Mouse (Mus musculus): ENCODE data around the gene Tor1aip1. TPM values are rescaled to one million over a fixed set of nuclear protein-coding genes. Genes with fewer than 3 reads are reported as not detected.
"Not testable (repeated sequence)": the region's sequence is repeated elsewhere in the genome, so short reads cannot be mapped to it uniquely, and the experiment has no call there.

Gene Tor1aip1
- polyA plus RNA-seq, 1 experiment from 2014 or later: 152 TPM

DNA sequence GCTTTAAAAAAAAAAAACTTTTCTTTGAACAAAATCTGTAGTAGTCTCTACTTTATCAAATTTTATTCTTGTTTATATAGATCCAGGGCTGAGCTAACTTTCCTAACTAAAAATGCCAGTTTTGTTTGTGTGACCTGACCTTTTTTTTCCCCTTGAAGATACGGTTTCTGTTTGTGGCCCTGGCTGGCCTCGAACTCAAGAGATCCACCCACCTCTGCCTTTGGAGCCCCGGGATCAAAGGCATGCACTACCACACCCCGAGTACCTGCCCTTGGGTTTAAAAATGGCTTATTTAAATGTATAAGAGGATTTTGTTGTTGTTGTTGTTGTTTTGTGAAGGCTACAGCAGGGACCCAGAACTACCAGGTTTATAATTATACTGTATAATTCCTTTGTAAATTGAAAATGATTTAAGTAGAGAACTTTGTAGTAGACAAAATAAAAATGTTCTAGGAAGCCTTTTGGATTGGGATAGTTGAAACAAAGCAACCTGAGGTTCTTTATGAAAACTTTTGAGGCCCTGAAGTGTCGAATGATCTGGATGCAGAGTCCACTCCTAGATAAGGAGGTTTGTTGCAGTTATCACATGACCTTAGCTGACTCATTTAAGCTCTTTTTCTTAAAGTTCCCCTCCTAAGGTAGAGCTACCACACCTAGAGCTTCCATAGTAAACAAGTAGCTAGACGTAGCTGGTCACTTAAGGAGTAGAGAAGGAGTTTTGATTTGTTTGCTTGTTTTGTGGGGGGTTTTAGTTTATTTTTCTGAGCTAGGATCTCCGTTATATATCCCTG is 5.4 kb upstream of the Tor1aip1 start:
- H3K4me3 ChIP-seq (ENCODE audit: inconsistent target): peak overlapping the region; percentile 85
- H3K27ac ChIP-seq: peak overlapping the region; percentile 68
- peaks cover 91% of the 10 kb centered on the region for H3K79me2 ChIP-seq (ENCODE audit: inconsistent target)
- 38% methylated on average over 7 of the region's 7 CpGs for WGBS (ENCODE audit: missing documents)
- H3K36me3 ChIP-seq (ENCODE audit: inconsistent target): peaks cover 30% of the 10 kb centered on the region; the same call in 1 of the 2 replicates

DNA sequence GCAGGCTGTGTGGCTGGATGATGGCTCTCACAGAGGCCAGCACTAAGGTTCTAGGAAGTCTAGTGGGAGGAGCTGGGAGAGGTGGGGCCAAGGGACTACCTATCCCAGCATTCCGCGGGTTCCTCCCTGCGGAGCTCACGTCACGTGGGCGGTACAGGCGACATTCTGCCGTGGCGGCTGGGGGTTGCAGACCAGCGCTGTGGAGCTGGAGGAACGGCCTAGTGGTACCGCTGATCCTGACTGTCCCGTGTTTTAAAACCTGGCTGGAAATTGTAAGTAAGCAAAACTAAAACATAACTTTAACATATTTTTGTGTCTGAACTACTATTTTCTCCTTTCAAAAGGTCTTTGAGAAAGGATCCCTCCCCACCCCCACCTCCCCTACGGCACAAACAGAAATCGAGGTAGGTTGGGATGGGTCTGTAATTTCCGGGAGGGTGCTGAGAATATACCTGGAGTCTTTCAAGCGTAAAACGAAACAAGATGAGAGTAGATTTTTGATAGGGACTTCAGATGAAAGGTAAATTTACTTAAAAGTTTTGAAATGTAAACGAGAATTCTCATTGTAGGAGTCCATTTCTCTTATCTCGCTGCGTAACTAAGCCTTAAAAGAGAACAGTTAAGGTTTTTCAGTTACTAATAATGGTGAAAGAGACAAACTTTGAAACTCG is 4.6 kb upstream of the Tor1aip1 start:
- H3K36me3 ChIP-seq (ENCODE audit: inconsistent target): peaks cover 27% of the 10 kb centered on the region; the same call in 1 of the 2 replicates
- 2% methylated on average over 22 of the region's 22 CpGs for WGBS (ENCODE audit: missing documents)

DNA sequence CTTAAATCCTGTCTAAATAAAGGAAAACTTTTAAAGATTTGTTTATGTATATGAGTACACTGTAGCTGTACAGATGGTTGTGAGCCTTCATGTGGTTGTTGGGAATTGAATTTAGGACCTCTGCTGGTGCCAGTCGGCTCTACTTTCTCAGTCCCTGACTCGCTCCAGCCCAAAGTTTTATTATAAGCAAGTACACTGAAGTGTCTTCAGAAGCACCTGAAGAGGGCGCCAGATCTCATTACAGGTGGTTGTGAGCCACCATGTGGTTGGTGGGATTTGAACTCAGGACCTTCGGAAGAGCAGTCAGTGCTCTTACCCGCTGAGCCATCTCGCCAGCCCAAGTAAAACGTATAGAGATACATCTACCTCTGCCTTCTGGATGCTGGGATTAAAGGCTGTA is 3.7 kb upstream of the Tor1aip1 start:
- H3K4me3 ChIP-seq (ENCODE audit: inconsistent target): not testable (repeated sequence)
- H3K27ac ChIP-seq: peak overlapping the region; percentile 68; the same call in 1 of the 2 replicates
- WGBS (ENCODE audit: missing documents): 88% methylated on average over 7 of the region's 7 CpGs
- H3K36me3 ChIP-seq (ENCODE audit: inconsistent target): peaks cover 18% of the 10 kb centered on the region; the same call in 1 of the 2 replicates
- H3K79me2 ChIP-seq (ENCODE audit: inconsistent target): peaks cover 76% of the 10 kb centered on the region

More for the DNA sequence above, 4.6 kb upstream of the Tor1aip1 start:
- H3K27ac ChIP-seq: peak overlapping the region; percentile 68
- peak overlapping the region; percentile 85 for H3K4me3 ChIP-seq (ENCODE audit: inconsistent target)
- H3K79me2 ChIP-seq (ENCODE audit: inconsistent target): peaks cover 83% of the 10 kb centered on the region

GRCm38 (mm10) chr1:156037144-156037583 is 884 bp upstream of the Tor1aip1 start:
- Histone ChIP-seq H3K79me2 (ENCODE audit: inconsistent target) (peaks cover 76% of the 10 kb centered on the region), H3K4me3 (ENCODE audit: inconsistent target) (peak overlapping the region; percentile 72), H3K36me3 (ENCODE audit: inconsistent target) (peaks cover 17% of the 10 kb centered on the region; the same call in 1 of the 2 replicates), H3K27ac (peak overlapping the region; percentile 97)
- 0% methylated on average over 5 of the region's 5 CpGs for WGBS (ENCODE audit: missing documents)

DNA sequence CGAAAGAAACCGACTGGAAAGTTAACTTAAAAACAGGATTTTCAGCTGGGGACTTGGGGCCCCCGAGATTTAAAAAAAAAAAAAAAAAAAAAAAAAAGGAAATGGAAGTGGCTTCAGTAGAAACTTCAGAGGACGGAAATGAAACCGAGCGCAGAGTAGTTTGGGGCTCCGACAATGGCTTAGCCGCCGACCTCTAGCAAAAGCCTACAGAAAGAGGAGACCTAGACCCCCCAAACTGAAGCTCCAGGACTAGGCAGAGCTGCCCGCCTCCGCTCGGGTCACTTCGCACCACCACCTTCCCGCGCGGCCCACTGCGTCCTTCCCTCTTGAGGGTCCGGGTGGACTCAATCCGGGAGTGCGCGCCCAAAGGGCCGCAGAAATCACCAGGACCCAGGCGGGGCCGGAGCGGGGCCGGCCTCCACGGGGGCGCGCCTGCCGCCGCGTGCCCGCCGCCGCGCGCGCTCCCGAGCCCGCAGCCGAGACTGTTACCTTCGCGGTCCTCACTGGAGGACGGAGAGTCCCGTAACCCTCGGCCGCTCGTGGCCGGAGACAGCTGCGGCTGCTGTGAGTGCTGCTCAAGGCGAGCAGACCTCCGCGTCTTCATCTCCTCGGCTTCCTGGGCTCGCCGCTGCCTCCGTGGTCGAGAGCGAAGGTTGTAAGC is 881 bp downstream of the Tor1aip1 start, which contains the start of gene Tor1aip2:
TSS of gene Tor1aip2 (plus strand) at position 135 of the 661 bp plus-strand sequence.
- peaks cover 77% of the 10 kb centered on the region for H3K79me2 ChIP-seq (ENCODE audit: inconsistent target)
- H3K27ac ChIP-seq: peak within 1 kb of the TSS; percentile 97
- peak within 1 kb of the TSS; percentile 72 for H3K4me3 ChIP-seq (ENCODE audit: inconsistent target)
- H3K36me3 ChIP-seq (ENCODE audit: inconsistent target): peaks cover 34% of the 10 kb centered on the region
- under 1% methylated on average over 57 of the region's 59 CpGs for WGBS (ENCODE audit: missing documents)

DNA sequence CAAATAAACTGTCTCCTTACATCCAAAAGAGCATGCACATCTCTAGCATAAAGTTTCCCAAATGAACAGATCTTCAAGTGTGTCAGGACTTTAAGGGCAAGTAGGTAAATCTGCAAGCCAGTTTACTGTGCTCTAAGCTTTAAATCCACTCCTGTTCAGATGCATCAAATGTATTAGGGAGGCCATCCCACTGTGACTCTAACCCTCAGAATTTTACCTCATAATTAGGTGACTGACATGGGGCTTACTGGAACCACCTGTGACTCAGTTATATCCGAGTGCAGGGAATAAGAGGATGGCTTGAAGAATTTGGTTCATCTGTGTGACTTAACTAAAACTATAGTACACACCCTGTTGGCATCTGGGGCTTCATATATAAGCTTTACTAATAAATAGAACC is 1.6 kb downstream of the Tor1aip1 start:
- H3K4me3 ChIP-seq (ENCODE audit: inconsistent target): peak overlapping the region; percentile 72
- peaks cover 40% of the 10 kb centered on the region for H3K36me3 ChIP-seq (ENCODE audit: inconsistent target)
- H3K79me2 ChIP-seq (ENCODE audit: inconsistent target): peaks cover 77% of the 10 kb centered on the region
- peak overlapping the region; percentile 97 for H3K27ac ChIP-seq
- WGBS (ENCODE audit: missing documents): 6% methylated on average over 1 of the region's 1 CpGs

- WGBS (ENCODE audit: missing documents): 94% methylated on average over 6 of the region's 7 CpGs
- peaks cover 77% of the 10 kb centered on the region for H3K79me2 ChIP-seq (ENCODE audit: inconsistent target)
- H3K27ac ChIP-seq: peak overlapping the region; percentile 97
- peaks cover 45% of the 10 kb centered on the region for H3K36me3 ChIP-seq (ENCODE audit: inconsistent target)
- peak overlapping the region; percentile 72; the same call in 1 of the 2 replicates for H3K4me3 ChIP-seq (ENCODE audit: inconsistent target)
These were observed 2.4 kb downstream of the Tor1aip1 start for GRCm38 (mm10) chr1:156033921-156034320.

DNA sequence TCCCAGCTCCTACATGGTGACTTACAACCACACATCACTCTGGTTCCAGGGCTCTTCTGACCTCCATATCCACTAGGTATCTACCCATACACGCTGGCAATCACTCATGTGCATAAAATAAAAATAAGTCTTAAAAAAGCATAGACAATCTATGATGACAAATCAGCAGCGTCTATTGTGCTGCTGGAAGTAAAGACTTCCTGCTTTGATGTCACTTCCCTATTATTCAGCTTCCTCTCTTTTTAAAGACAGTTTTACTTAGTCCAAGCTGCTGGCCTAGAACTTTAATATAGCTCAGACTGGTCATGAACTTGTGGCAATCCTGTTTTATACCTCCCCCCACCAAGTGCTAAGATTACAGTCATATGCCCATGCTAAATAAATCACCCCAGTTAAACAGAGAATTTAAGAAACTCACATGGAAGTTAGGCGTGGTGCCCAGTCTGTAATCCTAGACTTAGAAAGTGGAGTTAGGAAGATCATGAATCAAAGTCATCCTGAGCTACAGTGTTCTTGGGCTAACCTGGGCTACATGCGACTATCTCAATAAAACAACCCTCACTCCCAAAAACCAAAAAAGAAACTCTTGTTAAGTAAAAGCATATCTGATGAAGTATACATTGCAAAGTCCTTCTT is 7.8 kb downstream of the Tor1aip1 start:
- peaks cover 52% of the 10 kb centered on the region for H3K36me3 ChIP-seq (ENCODE audit: inconsistent target)
- 34% methylated on average over 4 of the region's 4 CpGs for WGBS (ENCODE audit: missing documents)
- H3K4me3 ChIP-seq (ENCODE audit: inconsistent target): no peak overlapping the region
- peaks cover 96% of the 10 kb centered on the region for H3K79me2 ChIP-seq (ENCODE audit: inconsistent target)
- H3K27ac ChIP-seq: peak overlapping the region; percentile 68

GRCm38 (mm10) chr1:156027849-156028248 is 8.4 kb downstream of the Tor1aip1 start:
- Histone ChIP-seq H3K79me2 (ENCODE audit: inconsistent target) (peaks cover 96% of the 10 kb centered on the region), H3K4me3 (ENCODE audit: inconsistent target) (no peak overlapping the region), H3K36me3 (ENCODE audit: inconsistent target) (peaks cover 47% of the 10 kb centered on the region), H3K27ac (peak overlapping the region; percentile 68)
- 76% methylated on average over 3 of the region's 3 CpGs for WGBS (ENCODE audit: missing documents)

GRCm38 (mm10) chr1:156024831-156025503 is 11.3 kb downstream of the Tor1aip1 start:
- Histone ChIP-seq H3K79me2 (ENCODE audit: inconsistent target) (peaks cover 96% of the 10 kb centered on the region), H3K27ac (peak overlapping the region; percentile 50), H3K36me3 (ENCODE audit: inconsistent target) (peaks cover 42% of the 10 kb centered on the region), H3K4me3 (ENCODE audit: inconsistent target) (no peak overlapping the region)
- 21% methylated on average over 8 of the region's 8 CpGs for WGBS (ENCODE audit: missing documents)

- WGBS (ENCODE audit: missing documents): 33% methylated on average over 1 of the region's 1 CpGs
- Histone ChIP-seq H3K79me2 (ENCODE audit: inconsistent target) (peaks cover 100% of the 10 kb centered on the region), H3K36me3 (ENCODE audit: inconsistent target) (peaks cover 73% of the 10 kb centered on the region), H3K27ac (no peak overlapping the region), H3K4me3 (ENCODE audit: inconsistent target) (no peak overlapping the region)
These were observed 15.9 kb downstream of the Tor1aip1 start for GRCm38 (mm10) chr1:156020402-156020801.

DNA sequence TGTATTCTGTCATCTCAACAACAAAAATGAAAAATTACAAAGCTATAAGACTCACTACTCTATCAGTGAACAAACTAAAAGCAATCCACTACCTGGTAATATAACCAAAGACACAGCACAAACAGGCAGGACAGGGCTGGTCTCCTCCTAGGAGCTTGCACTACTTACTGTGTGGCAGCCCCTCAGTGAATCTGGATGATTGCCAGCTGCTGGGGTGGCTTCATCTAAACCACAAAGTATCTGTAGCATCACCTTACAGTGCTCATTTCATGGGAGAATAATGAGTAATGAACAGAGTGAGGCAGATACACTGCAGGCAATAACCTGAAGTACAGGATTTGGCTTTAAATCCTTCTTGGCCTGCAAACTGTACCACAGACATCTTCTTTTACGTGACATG is 16.5 kb downstream of the Tor1aip1 start:
- 86% methylated on average over 1 of the region's 1 CpGs for WGBS (ENCODE audit: missing documents)
- Histone ChIP-seq H3K4me3 (ENCODE audit: inconsistent target) (no peak overlapping the region), H3K27ac (no peak overlapping the region), H3K36me3 (ENCODE audit: inconsistent target) (peaks cover 79% of the 10 kb centered on the region), H3K79me2 (ENCODE audit: inconsistent target) (peaks cover 100% of the 10 kb centered on the region)

DNA sequence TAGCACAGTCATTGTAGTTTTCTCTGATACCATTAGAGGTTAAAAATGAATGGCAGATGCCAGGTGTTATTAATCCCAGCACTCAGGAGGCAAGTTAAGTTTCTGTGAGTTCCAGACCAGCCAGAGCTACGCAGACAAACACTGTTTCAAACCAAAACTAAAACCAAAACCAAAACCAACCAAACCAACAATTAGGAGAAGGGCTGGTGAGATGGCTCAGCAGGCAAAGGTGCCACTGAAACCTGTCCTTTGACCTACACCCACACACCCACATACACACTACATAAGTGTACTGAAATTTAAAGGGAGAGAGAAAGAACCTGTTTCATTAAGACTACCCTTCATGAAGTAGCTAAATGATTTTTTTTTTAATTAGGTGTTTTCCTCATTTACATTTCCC is 27.3 kb downstream of the Tor1aip1 start:
- Histone ChIP-seq H3K4me3 (ENCODE audit: inconsistent target) (no peak overlapping the region), H3K79me2 (ENCODE audit: inconsistent target) (peaks cover 82% of the 10 kb centered on the region), H3K27ac (no peak overlapping the region), H3K36me3 (ENCODE audit: inconsistent target) (peaks cover 76% of the 10 kb centered on the region)
- 100% methylated on average over 1 of the region's 1 CpGs for WGBS (ENCODE audit: missing documents)
